Mouse (Mus musculus) thymus, postnatal 14 days (tissue): ENCODE measurements around the gene Ybey.

Experiments used
- DNase-seq: peaks from one replicate; pipeline ENCODE4 v3.0.0; 2021

Gene Ybey

DNA sequence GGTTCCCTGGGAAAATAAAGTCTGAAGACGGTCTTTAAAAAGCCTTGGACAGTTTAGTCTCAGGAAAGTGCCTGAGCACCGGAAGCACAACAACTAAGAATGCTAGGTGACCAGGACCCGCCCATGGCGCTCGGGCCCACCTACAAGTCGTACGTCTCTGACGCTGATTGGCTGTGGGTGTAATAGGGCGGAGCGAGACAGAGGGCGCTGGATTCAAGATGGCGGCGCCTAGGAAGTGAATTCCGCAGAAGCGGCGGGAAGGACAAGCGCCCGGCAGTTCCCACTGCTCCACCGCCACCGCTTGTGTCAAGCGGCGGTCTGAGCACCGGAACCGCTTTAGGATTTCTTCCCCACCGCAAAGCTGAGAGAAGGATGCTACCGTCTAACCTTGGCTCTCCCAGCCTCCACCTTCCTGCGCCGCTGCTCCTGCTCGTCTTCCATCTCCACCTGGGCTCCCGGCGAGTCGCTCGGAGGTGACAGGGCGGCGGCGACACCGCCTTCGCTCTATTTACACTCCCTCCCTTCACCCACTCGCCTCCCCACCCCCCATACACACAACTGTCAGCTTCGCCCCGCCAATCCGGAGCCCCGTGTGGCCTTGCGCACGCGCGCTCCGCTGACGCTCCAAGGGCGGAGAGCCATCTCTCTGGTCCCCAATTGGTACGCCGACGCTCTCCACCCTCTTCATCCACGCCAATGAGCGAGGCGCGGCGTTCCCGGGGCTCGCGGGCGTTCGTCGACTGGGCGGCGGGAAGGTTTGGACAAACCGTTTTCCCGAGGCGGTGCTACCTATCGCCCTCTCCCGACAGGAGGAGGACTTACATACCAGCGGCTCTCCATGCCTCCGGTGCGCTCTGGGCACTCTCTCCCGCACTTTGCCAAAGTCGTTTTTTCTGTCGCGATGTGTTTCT is 26.5 kb downstream of the Ybey start, which contains the start of gene Pcnt:
Gene Pcnt, minus strand, starts transcription at position 609 of the 911 bp plus-strand sequence.
- peak; percentile 96 for DNase-seq

GRCm38 (mm10) chr10:76440281-76440680 is 28.6 kb downstream of the Ybey start, which contains the start of gene AC141477.1:
AC141477.1 (minus strand) TSS chr10:76440444.
- DNase-seq = peak; percentile 31

DNA sequence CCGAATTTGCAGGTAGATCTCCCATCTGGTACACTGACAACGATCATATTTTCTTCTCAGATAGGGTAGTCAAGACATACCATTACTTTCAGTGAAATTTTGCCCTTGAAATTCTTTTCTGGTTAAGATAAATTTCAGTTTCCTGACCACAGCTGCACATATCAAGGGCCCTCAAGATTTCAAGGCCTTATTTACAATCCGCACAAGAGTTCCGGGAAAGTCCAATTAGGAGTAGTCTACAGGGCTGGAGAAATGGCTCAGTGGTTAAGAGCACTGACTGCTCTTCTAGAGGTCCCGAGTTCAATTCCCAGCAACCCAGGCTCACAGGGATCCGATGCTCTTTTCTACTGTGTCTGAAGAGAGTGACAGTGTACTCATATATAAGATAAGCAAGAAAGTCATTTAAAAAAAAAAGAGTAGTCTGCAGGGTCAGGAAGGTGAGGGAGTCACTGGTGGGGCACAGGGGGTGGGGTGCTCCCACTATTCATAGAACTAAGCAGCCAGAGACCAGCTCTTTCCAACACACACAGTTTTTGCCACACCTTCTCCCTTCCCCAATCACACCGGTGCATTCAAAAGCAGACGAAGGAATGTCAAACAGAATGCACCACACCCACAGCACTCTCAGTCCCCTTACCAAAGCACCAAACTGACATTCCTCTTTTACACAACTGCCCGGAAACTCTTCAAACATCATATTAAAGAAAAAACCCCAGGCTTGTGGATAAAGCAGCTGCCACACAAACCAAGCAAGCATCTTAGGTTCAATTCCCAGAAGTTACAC is 29.6 kb downstream of the Ybey start:
- DNase-seq = no peak

DNA sequence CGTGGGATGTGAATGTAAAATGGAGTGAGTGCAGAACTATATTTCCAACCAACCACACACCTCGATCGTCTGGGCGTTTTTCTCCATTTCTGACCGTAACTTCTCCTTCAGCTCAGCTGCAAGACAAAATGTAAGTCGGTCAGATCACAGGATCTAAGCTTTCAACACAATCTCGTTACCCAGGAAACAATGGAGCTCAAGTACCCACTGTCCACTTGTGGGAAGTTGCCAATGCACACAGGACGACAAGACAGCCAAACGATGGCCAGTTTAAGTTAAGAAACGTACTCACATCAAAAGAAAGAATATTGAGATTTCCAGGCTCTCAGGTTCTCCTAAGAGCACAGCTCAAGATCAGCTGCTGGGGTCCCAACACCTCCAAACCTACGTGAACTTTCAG is 35.0 kb downstream of the Ybey start:
- DNase-seq = no peak

DNA sequence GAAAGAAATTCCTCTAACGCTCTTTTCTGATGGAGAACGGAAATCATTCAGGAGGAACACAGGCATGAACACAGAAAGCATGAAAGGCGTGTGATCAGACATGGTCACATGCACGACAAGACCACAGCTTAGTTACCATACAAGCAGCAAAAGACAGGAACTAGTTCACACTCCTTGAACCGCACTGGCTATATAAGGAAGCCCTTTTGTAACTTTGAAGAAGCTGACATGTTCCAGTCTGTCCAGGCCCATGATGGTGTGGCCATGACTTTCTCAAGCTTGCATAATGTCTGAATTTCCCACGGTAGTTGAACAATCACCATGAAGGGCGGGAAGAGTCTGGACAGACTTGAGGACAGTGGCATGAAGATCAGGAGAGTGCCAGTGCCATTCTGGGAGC is 43.2 kb downstream of the Ybey start:
- no peak for DNase-seq

DNA sequence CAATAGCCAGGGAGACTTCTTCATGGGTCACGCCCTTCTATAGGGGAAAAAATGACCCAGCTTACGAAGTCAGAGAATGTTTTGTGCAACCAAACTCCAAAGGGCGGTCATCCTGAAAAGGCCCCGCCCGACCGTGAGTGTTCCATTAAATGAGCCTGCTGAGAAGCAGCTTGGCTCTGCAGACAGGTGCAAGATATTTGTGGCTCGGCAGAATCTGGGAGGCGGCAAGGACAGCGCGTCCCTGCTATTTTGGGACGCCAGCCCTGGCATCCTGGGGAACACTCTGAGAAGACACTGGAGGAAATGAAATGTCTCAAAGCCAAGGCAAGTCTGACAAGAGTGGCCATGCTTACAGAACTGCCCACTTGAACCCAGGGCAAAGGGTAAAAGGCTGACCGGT is 52.1 kb downstream of the Ybey start:
- DNase-seq = no peak
